Mouse (Mus musculus) bone marrow, adult 2 months (tissue): ENCODE measurements around the gene Poc1a.

ENCODE experiments used
- CTCF ChIP-seq: fragments of 200-500 bp; IDR thresholded peaks from 2 replicates; pipeline ENCODE4 v1.5.1; 2011; ENCODE audit warnings: low read length, control low read depth; ENCODE audit not compliant: control insufficient read depth, insufficient read depth
- POLR2A ChIP-seq: fragments of 200-500 bp; IDR thresholded peaks from 2 replicates; pipeline ENCODE4 v1.6.1; 2011; ENCODE audit warnings: low read depth, mild to moderate bottlenecking, control low read depth, low read length, borderline replicate concordance; ENCODE audit not compliant: control insufficient read depth

GRCm38 (mm10) chr9:106302446-106303150 is 21.7 kb downstream of the Poc1a start:
- TF ChIP-seq POLR2A, result no peak
- TF ChIP-seq CTCF, result no peak
